Mouse (Mus musculus) midbrain, embryonic 11.5 days (tissue): ENCODE results near the gene Ugt1a9. TPM values are rescaled to one million over a fixed set of nuclear protein-coding genes. Genes with fewer than 3 reads are reported as not detected.
"Not testable (repeated sequence)": the region's sequence is repeated elsewhere in the genome, so short reads cannot be mapped to it uniquely, and the experiment has no call there.

ENCODE experiments used
- ATAC-seq: fragments of 200-750 bp; cut with Nextera tagmentation; 2 replicates; pipeline ENCODE4 v1.8.0; 2017; ENCODE audit warnings: moderate TSS enrichment, moderate library complexity; ENCODE audit not compliant: low FRiP score
- DNase-seq: peaks from one replicate; pipeline ENCODE4 v3.0.0; 2015; ENCODE audit warnings: low spot score; ENCODE audit errors: missing footprints
- H3K27ac ChIP-seq: fragments of 300-500 bp; sonication (generic); 2 replicates; pipeline ENCODE4 v1.5.1; 2014; ENCODE audit warnings: low read depth, low read length
- H3K27me3 ChIP-seq: fragments of 300-500 bp; sonication (generic); 2 replicates; pipeline ENCODE4 v1.6.1; 2014; ENCODE audit warnings: mild to moderate bottlenecking, low read length, moderate library complexity, mixed read lengths; ENCODE audit not compliant: control insufficient read depth, insufficient read depth
- H3K36me3 ChIP-seq: fragments of 300-500 bp; sonication (generic); 2 replicates; pipeline ENCODE4 v1.6.1; 2014; ENCODE audit warnings: mild to moderate bottlenecking, low read length, moderate library complexity, mixed read lengths; ENCODE audit not compliant: control insufficient read depth, insufficient read depth
- H3K4me1 ChIP-seq: fragments of 300-500 bp; sonication (generic); 2 replicates; pipeline ENCODE4 v1.6.1; 2014; ENCODE audit warnings: low read length; ENCODE audit not compliant: control insufficient read depth, insufficient read depth
- H3K4me2 ChIP-seq: fragments of 300-500 bp; sonication (generic); 2 replicates; pipeline ENCODE4 v1.6.1; 2014; ENCODE audit warnings: mild to moderate bottlenecking, moderate library complexity
- H3K4me3 ChIP-seq: fragments of 300-500 bp; sonication (generic); 2 replicates; pipeline ENCODE4 v1.5.1; 2014; ENCODE audit warnings: low read depth, low read length
- H3K9ac ChIP-seq: fragments of 300-500 bp; sonication (generic); 2 replicates; pipeline ENCODE4 v1.6.1; 2014; ENCODE audit warnings: low read length
- H3K9me3 ChIP-seq: fragments of 300-500 bp; sonication (generic); 2 replicates; pipeline ENCODE4 v1.6.1; 2016; ENCODE audit warnings: low read length; ENCODE audit not compliant: control insufficient read depth
- WGBS: fragments of 180-500 bp; shearing (Covaris S2); extraction: QIAGEN DNeasy Blood & Tissue Kit; methylation state at CpG from one replicate; pipeline ENCODE4 v1.1.7; 2014; 5-methylcytosine and 5-hydroxymethylcytosine counted together
- polyA plus RNA-seq: library from polyadenylated mRNA; unstranded; fragments of >200 nt; fragmentation: Nextera tagmentation; extraction: Ambion mirVana; gene quantifications from 2 replicates; pipeline ENCODE4 v1.2.1, GENCODE M21; 2014

Gene Ugt1a9
- polyA plus RNA-seq, 1 experiment from 2014 or later = not detected

DNA sequence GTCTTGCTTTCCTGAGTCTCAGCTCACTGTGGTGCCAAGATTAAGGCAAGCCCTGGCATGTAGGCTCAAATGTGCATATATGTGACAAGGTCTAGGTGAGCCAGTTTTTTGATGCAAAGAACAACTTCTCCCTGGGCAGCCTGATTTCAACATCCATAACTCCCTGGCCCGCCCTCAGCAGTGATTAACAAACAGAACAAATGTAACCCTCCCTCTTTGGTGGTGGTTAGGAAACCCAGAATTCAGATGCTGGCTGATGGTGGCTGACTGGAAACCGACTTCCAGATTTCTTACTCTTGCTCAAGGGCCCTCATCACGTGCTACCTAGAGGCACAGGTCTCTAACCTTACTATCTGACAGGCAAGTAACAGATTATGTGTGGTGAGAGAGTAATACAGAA lies 32.4 kb downstream of the Ugt1a9 start, which contains the start of gene Ugt1a6b:
Ugt1a6b (plus strand) TSS at position 234 of the 400 bp plus-strand sequence.
- H3K4me2 ChIP-seq, DNase-seq, H3K27ac ChIP-seq, H3K36me3 ChIP-seq, H3K4me1 ChIP-seq, H3K9ac ChIP-seq, ATAC-seq, H3K27me3 ChIP-seq, H3K4me3 ChIP-seq, H3K9me3 ChIP-seq: not testable (repeated sequence)
- 64% methylated on average over 2 of the region's 3 CpGs for WGBS

- H3K27me3 ChIP-seq, DNase-seq, H3K27ac ChIP-seq, ATAC-seq, H3K4me1 ChIP-seq, H3K36me3 ChIP-seq, H3K9me3 ChIP-seq, H3K4me3 ChIP-seq, H3K9ac ChIP-seq, H3K4me2 ChIP-seq: not testable (repeated sequence)
- WGBS = 88% methylated on average over 4 of the region's 5 CpGs
These were observed 33.3 kb downstream of the Ugt1a9 start for GRCm38 (mm10) chr1:88103697-88104468.

DNA sequence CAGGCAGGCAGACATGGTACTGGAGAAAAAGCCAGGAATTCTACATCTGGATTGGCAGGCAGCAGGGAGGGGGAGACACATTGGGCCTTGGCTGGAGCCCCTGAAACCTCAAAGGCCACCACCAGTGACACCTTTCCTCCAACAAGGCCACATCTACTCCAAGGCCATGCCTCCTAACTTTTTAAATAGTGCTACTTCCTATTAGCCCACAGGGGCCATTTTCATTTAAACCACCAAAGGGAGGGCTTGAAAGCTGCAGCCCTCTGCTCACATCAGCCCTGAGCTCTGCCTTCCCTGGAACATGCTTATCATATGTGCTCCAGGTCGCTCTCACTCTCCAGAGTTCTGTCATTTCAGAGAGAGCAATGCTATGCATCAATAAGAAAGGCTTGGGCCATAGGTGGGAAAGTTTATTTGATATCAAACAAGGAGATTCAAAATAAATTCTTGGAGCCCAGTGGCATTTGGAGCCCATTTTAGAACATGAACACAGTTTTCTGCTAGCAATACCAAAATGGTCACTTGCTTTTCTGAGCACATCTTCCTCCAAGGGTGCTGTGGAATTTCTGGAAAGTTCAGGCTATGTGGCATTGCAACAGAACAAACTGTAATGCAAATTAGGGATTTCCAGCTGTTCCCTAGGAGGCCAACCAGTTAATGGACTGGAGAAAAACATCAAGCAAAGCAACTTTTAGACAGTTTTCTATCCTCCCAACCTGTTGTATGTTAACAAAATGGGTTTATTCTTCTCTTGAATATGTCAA lies 34.2 kb downstream of the Ugt1a9 start:
- no peak overlapping the region for H3K4me3 ChIP-seq
- H3K4me2 ChIP-seq = no peak overlapping the region
- no peaks in the 10 kb centered on the region for H3K27me3 ChIP-seq
- no peak overlapping the region for H3K9ac ChIP-seq
- H3K4me1 ChIP-seq = no peaks in the 10 kb centered on the region
- H3K36me3 ChIP-seq = no peaks in the 10 kb centered on the region
- WGBS = 91% methylated on average over 1 of the region's 1 CpGs
- H3K9me3 ChIP-seq = no peaks in the 10 kb centered on the region
- DNase-seq (no peak), ATAC-seq (no peak)
- no peak overlapping the region for H3K27ac ChIP-seq

DNA sequence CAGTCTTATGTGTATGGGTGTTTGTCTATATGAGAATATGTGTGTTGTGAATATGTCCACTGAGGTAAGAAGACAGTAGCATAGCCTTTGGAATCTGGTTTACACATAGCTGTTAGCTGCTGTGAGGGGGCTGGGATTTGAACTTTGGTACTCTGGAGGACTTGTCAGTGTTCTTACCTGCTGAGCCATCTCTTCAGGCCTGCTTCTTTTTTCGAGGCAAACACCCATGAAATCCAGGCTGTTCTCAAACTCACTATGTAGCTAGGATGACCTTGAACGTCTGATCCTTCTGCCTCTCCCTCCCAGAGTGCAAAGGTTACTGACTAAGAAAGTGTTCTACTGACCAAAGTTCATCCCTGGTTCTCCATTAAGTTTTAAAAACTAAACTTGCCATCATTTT lies 35.1 kb downstream of the Ugt1a9 start:
- no peak overlapping the region for H3K27ac ChIP-seq
- no peaks in the 10 kb centered on the region for H3K36me3 ChIP-seq
- no peaks in the 10 kb centered on the region for H3K9me3 ChIP-seq
- no peak for ATAC-seq
- no peaks in the 10 kb centered on the region for H3K4me1 ChIP-seq
- no peaks in the 10 kb centered on the region for H3K27me3 ChIP-seq
- H3K4me2 ChIP-seq = no peak overlapping the region
- H3K4me3 ChIP-seq = no peak overlapping the region
- H3K9ac ChIP-seq = no peak overlapping the region
- 66% methylated on average over 2 of the region's 2 CpGs for WGBS
- no peak for DNase-seq

DNA sequence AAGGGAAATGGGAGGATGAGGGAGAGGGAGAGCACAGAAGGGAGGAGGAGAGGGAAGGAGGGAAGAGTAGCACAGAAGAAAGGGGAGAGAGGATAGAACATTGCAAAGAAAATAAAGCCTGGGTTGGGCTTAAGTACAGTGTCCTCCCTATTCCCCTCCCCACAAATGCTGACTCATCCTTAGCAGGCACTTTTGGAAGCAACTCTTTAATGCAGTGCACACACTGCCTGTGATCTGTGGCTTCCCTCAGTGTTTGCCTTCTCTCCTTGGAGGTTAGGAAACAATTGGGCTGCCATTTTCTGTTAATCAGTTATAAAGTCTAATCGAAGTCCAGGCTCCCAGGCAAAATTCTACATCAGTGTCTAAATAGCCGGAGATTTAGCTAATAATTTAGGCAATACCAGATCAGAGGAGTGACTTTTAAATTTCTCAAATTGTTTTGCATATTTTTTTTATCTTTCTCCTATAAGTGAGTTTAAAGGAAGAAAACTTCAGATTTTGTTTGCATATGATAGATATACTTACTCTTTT lies 38.5 kb downstream of the Ugt1a9 start:
- not testable (repeated sequence) for H3K36me3 ChIP-seq, H3K4me3 ChIP-seq, H3K4me2 ChIP-seq, H3K27me3 ChIP-seq, H3K9ac ChIP-seq, H3K4me1 ChIP-seq, DNase-seq, H3K9me3 ChIP-seq, H3K27ac ChIP-seq, ATAC-seq
- 85% methylated on average over 2 of the region's 2 CpGs for WGBS

- H3K36me3 ChIP-seq, H3K27me3 ChIP-seq, H3K4me1 ChIP-seq, ATAC-seq, H3K9ac ChIP-seq, H3K27ac ChIP-seq, H3K4me2 ChIP-seq, H3K9me3 ChIP-seq, H3K4me3 ChIP-seq, DNase-seq: not testable (repeated sequence)
- 88% methylated on average over 2 of the region's 2 CpGs for WGBS
These were observed 39.0 kb downstream of the Ugt1a9 start for GRCm38 (mm10) chr1:88109604-88110003.

GRCm38 (mm10) chr1:88112769-88113168 lies 42.2 kb downstream of the Ugt1a9 start:
- not testable (repeated sequence) for ATAC-seq

GRCm38 (mm10) chr1:88120550-88120949 lies 50.0 kb downstream of the Ugt1a9 start:
- not testable (repeated sequence) for DNase-seq, H3K9me3 ChIP-seq, H3K9ac ChIP-seq, H3K4me1 ChIP-seq, H3K36me3 ChIP-seq, H3K4me2 ChIP-seq, ATAC-seq, H3K27me3 ChIP-seq, H3K27ac ChIP-seq, H3K4me3 ChIP-seq
- 9% methylated on average over 4 of the region's 4 CpGs for WGBS

More at GRCm38 (mm10) chr1:88112769-88113168, 42.2 kb downstream of the Ugt1a9 start:
- 93% methylated on average over 6 of the region's 6 CpGs for WGBS
- H3K4me3 ChIP-seq, DNase-seq, H3K9ac ChIP-seq, H3K27me3 ChIP-seq, H3K27ac ChIP-seq, H3K4me1 ChIP-seq, H3K9me3 ChIP-seq, H3K4me2 ChIP-seq, H3K36me3 ChIP-seq: not testable (repeated sequence)

GRCm38 (mm10) chr1:88121521-88121920 lies 50.9 kb downstream of the Ugt1a9 start:
- not testable (repeated sequence) for DNase-seq, H3K9ac ChIP-seq, H3K9me3 ChIP-seq, ATAC-seq, H3K4me3 ChIP-seq, H3K4me1 ChIP-seq, H3K27ac ChIP-seq, H3K36me3 ChIP-seq, H3K27me3 ChIP-seq, H3K4me2 ChIP-seq
- WGBS = no CpG with 5 or more reads among the region's 1 CpGs
